Mouse (Mus musculus): ENCODE measurements around the gene Slc2a6. TPM values are rescaled to one million over a fixed set of nuclear protein-coding genes. Genes with fewer than 3 reads are reported as not detected.

Slc2a6 gene
- polyA plus RNA-seq (2017; shearing (Covaris generic)), result 1 to 10 TPM; 1.0 to 2.5 TPM

GRCm38 (mm10) chr2:27027618-27028436 is at the start of gene Slc2a6:
Slc2a6 (minus strand) TSS chr2:27027998.

GRCm38 (mm10) chr2:27071978-27072377 is 44.2 kb upstream of the Slc2a6 start, which contains the start of gene Mymk:
Mymk (minus strand) TSS chr2:27072179.

GRCm38 (mm10) chr2:27009714-27010244 is 18.0 kb downstream of the Slc2a6 start, which contains the start of gene Cacfd1:
Cacfd1 (plus strand) TSS chr2:27009926.

GRCm38 (mm10) chr2:26973116-26973515 is 54.7 kb downstream of the Slc2a6 start, which contains the start of gene Adamts13:
Adamts13 (plus strand) TSS chr2:26973416.

Other genes starting within 250 kb of the Slc2a6 start
- not detected for gene Abo, start 163.0 kb downstream of the Slc2a6 start, polyA plus RNA-seq (2017; shearing (Covaris generic))
- 10 to 100 TPM; 26.7 to 34.0 TPM for gene Surf6, start 125.1 kb downstream of the Slc2a6 start, polyA plus RNA-seq (2017; shearing (Covaris generic))
- 10 to 100 TPM; 21.7 to 24.9 TPM for gene Med22, start 117.3 kb downstream of the Slc2a6 start, polyA plus RNA-seq (2017; shearing (Covaris generic))
- gene Rpl7a, start 117.2 kb downstream of the Slc2a6 start, polyA plus RNA-seq (2017; shearing (Covaris generic)), result 100 to 1,000 TPM; 246 to 349 TPM
- 10 to 100 TPM; 43.3 to 69.2 TPM for gene Surf2, start 111.6 kb downstream of the Slc2a6 start, polyA plus RNA-seq (2017; shearing (Covaris generic))
- gene Surf1, start 111.5 kb downstream of the Slc2a6 start, polyA plus RNA-seq (2017; shearing (Covaris generic)), result 100 to 1,000 TPM; 115 to 124 TPM
- gene Surf4, start 94.1 kb downstream of the Slc2a6 start, polyA plus RNA-seq (2017; shearing (Covaris generic)), result 100 to 1,000 TPM; 132 to 196 TPM
- under 1 TPM; 0.60 to 0.61 TPM for gene Stkld1, start 94.0 kb downstream of the Slc2a6 start, polyA plus RNA-seq (2017; shearing (Covaris generic))
- 10 to 100 TPM; 64.3 to 65.7 TPM for gene Rexo4, start 63.6 kb downstream of the Slc2a6 start, polyA plus RNA-seq (2017; shearing (Covaris generic))
- not detected for gene Adamts13, start 54.6 kb downstream of the Slc2a6 start, polyA plus RNA-seq (2017; shearing (Covaris generic))
- gene Cacfd1, start 18.1 kb downstream of the Slc2a6 start, polyA plus RNA-seq (2017; shearing (Covaris generic)), result 10 to 100 TPM; 30.6 to 35.5 TPM
- gene Mymk, start 44.2 kb upstream of the Slc2a6 start, polyA plus RNA-seq (2017; shearing (Covaris generic)), result under 1 TPM in 1 of 2 experiments, not detected in 1; 0.23 TPM
- not detected for gene Adamtsl2, start 51.4 kb upstream of the Slc2a6 start, polyA plus RNA-seq (2017; shearing (Covaris generic))
- gene Fam163b, start 114.5 kb upstream of the Slc2a6 start, polyA plus RNA-seq (2017; shearing (Covaris generic)), result 1 to 10 TPM in 1 of 2 experiments, under 1 TPM in 1; 0.37 to 1.3 TPM
- under 1 TPM in 1 of 2 experiments, not detected in 1; 0.06 TPM for gene Dbh, start 137.2 kb upstream of the Slc2a6 start, polyA plus RNA-seq (2017; shearing (Covaris generic))
- gene Sardh, start 220.3 kb upstream of the Slc2a6 start, polyA plus RNA-seq (2017; shearing (Covaris generic)), result 1 to 10 TPM in 1 of 2 experiments, under 1 TPM in 1; 0.57 to 3.4 TPM